Mouse (Mus musculus) lung, postnatal 0 days (tissue): ENCODE data around the gene Farp1.

Source experiments
- CTCF ChIP-seq: IDR thresholded peaks from 2 replicates; pipeline ENCODE4 v1.5.1; 2016; ENCODE audit warnings: antibody characterized with exemption, mild to moderate bottlenecking
- EP300 ChIP-seq: IDR thresholded peaks from 2 replicates; pipeline ENCODE4 v1.6.1; 2016; ENCODE audit warnings: antibody characterized with exemption, mild to moderate bottlenecking, control low read depth

DNA sequence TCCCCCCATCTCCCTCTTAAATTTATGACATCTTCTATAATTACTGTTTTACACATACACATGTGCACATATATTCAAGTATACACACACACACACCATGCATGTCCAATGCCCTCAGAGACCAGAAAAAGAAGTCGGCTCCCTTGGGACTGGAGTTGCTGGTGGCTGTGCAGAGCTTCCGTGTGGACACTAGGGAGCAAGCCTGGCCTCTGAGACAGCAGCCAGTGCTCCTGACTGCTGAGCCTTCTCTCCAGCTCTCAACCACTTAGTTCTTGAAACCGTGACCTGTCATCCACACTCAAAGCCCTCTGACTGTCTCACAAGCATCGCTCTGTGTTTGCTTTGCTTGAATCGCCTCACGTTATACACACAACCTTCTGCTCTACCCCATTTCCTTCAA is 29.4 kb upstream of the Farp1 start:
- TF ChIP-seq CTCF (peak; percentile 36), EP300 (no peak)
